In the genomic region with DNA sequence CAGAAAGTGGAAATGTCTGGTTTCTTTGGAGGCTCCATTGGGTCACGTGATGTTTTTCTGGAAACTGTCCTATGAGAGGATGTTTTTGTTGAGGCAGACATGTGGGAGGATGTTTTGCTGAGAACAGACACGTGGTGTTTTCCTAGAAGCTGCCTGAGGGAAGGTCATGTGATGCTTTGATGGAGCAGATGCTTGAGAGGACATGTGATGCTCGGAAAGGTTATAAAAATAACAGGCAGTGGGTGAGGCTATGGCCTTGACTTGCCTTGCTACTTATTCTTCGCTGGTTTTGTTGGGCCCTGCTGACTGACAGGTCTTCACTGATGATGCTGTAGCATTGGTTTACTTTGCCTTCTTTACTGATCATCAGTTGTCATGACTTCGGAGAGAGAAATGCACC, we compare ENCODE assay signal across 27 mouse cellular contexts. TPM values are rescaled to one million over a fixed set of nuclear protein-coding genes. Genes with fewer than 3 reads are reported as not detected.
"Had no signal": no experiment of that assay in that cellular context is flagged by ENCODE, and none has a peak within 500 bp of the region (broad histone marks: within the 10 kb centered on the region; RNA-seq: fewer than 3 reads in every experiment).

No protein-coding gene starts in this region.

- H3K4me2 ChIP-seq: kidney, embryonic 15.5 days; limb, embryonic 13.5 days; liver, embryonic 12.5 days; liver, embryonic 15.5 days; lung, embryonic 15.5 days; midbrain, embryonic 11.5 days; neural tube, embryonic 13.5 days had no signal

- H3K9ac ChIP-seq: kidney, embryonic 15.5 days; limb, embryonic 13.5 days; liver, embryonic 12.5 days; liver, embryonic 15.5 days; lung, embryonic 15.5 days; neural tube, embryonic 13.5 days had no signal

- DNase-seq: kidney, adult 8-10 months; kidney, postnatal 10 days; kidney, postnatal 36 days; layer of hippocampus, postnatal 36 days; liver; lung, adult 18-20 months; lung, postnatal 10 days; lung, postnatal 36 days; midbrain, embryonic 14.5 days; right cerebral cortex, postnatal 4 days; thymus, postnatal 25 days had no signal

- H3K4me3 ChIP-seq: kidney, embryonic 15.5 days; left cerebral cortex, adult 2 months; limb, embryonic 10.5 days; limb, embryonic 13.5 days; liver, embryonic 12.5 days; liver, embryonic 15.5 days; lung, embryonic 15.5 days; neural tube, embryonic 13.5 days had no signal

- H3K27ac ChIP-seq: kidney, embryonic 15.5 days; left cerebral cortex, adult 2 months; limb, embryonic 10.5 days; limb, embryonic 13.5 days; liver, embryonic 12.5 days; liver, embryonic 15.5 days; lung, embryonic 15.5 days; neural tube, embryonic 13.5 days had no signal

- H3K36me3 ChIP-seq: kidney, embryonic 15.5 days; limb, embryonic 10.5 days; limb, embryonic 13.5 days; liver, embryonic 12.5 days; liver, embryonic 15.5 days; lung, embryonic 15.5 days; neural tube, embryonic 13.5 days had no signal

- H3K4me1 ChIP-seq: kidney, embryonic 15.5 days; limb, embryonic 10.5 days; limb, embryonic 13.5 days; liver, embryonic 12.5 days; liver, embryonic 15.5 days; lung, embryonic 15.5 days; neural tube, embryonic 13.5 days had no signal

- ATAC-seq: liver, embryonic 12.5 days had no signal

- H3K9me3 ChIP-seq: kidney, embryonic 15.5 days; limb, embryonic 10.5 days; limb, embryonic 13.5 days; liver, embryonic 15.5 days had no signal

- H3K27me3 ChIP-seq: kidney, embryonic 15.5 days; limb, embryonic 13.5 days; liver, embryonic 12.5 days; liver, embryonic 15.5 days; lung, embryonic 15.5 days; neural tube, embryonic 13.5 days had no signal

RNA-seq across cellular contexts. Expression of a gene that starts 51.8 kb away (rescaled TPM):
- total RNA-seq: layer of hippocampus, adult 8-10 months; layer of hippocampus, postnatal 10 days; layer of hippocampus, postnatal 36 days; left cerebral cortex, adult 2 months; left cerebral cortex, postnatal 10 days; megakaryocyte-erythroid progenitor cell, adult 5-6 weeks; midbrain, postnatal 0 days had no signal
- polyA plus RNA-seq: kidney, embryonic 15.5 days; limb, embryonic 10.5 days; limb, embryonic 13.5 days; liver, embryonic 12.5 days; liver, embryonic 15.5 days; lung, embryonic 15.5 days; midbrain, embryonic 11.5 days; midbrain, embryonic 14.5 days; midbrain, postnatal 0 days; neural tube, embryonic 13.5 days; stomach, embryonic 14.5 days; thymus, postnatal 0 days had no signal
